Mouse (Mus musculus) inflammation-experienced regulatory T-cells, adult 6 months (primary cell): ENCODE data around the gene Gm13285. TPM values are rescaled to one million over a fixed set of nuclear protein-coding genes. Genes with fewer than 3 reads are reported as not detected.
"Not testable (repeated sequence)": the region's sequence is repeated elsewhere in the genome, so short reads cannot be mapped to it uniquely, and the experiment has no call there.

Source experiments
- ATAC-seq: one replicate; pipeline ENCODE4 v1.8.0; 2017
- polyA plus RNA-seq, 3 experiments: library from polyadenylated mRNA; unstranded; fragments of 100-300 nt; shearing (Covaris generic); gene quantifications; one replicate each; pipeline ENCODE4 v1.2.1; 2017

Gene Gm13285
- polyA plus RNA-seq, 3 experiments from 2014 or later = 0.39 to 1.6 TPM; not detected in 1

DNA sequence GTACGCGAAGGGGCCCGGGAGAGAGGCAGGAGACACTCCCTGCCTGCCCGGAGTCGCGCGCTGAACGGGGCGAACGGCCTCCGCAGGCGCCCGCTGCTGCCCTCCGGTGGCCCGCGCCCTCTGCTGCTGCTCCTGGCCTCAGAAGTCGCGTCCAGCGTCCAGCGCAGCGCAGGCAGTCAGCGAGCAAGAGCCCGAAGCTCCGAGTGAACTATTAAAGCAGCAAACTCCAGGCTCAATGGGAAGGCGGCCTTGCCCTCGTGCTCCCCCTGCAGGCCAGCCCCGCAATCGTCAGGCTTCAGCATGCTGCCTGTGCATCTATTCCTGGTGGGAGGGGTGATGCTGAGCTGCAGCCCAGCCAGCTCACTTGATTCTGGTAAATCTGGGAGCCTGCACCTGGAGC is 2.4 kb upstream of the Gm13285 start, which contains the start of gene Gm13279:
Gene Gm13279, plus strand, starts transcription at position 301 of the 400 bp plus-strand sequence.
- not testable (repeated sequence) for ATAC-seq

DNA sequence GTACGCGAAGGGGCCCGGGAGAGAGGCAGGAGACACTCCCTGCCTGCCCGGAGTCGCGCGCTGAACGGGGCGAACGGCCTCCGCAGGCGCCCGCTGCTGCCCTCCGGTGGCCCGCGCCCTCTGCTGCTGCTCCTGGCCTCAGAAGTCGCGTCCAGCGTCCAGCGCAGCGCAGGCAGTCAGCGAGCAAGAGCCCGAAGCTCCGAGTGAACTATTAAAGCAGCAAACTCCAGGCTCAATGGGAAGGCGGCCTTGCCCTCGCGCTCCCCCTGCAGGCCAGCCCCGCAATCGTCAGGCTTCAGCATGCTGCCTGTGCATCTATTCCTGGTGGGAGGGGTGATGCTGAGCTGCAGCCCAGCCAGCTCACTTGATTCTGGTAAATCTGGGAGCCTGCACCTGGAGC is 3.5 kb downstream of the Gm13285 start, which contains the start of gene Gm13287:
Gene Gm13287, plus strand, starts transcription at position 301 of the 400 bp plus-strand sequence.
- not testable (repeated sequence) for ATAC-seq

DNA sequence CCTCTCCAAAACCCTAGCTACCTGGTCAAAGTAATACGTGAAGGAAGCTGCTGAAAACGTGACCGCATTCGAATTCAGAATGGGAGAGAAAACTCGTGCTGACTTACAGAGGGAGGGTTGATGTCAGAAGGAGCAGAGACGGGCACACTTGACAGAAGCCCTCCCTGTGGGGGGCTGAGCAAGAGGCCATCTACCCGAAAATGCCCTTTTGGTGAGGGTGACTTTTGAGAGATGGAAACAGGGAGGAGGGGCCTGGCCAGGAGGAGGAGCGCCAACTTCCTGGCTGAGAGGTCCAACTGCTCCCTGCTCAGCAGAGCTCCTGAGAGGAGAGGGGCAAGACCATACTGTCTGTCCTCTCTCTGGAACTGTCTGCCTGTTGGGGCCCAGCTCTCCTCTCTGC is 5.8 kb downstream of the Gm13285 start, which contains the start of gene Gm13288:
Gene Gm13288, plus strand, starts transcription at position 301 of the 400 bp plus-strand sequence.
- ATAC-seq = not testable (repeated sequence)

DNA sequence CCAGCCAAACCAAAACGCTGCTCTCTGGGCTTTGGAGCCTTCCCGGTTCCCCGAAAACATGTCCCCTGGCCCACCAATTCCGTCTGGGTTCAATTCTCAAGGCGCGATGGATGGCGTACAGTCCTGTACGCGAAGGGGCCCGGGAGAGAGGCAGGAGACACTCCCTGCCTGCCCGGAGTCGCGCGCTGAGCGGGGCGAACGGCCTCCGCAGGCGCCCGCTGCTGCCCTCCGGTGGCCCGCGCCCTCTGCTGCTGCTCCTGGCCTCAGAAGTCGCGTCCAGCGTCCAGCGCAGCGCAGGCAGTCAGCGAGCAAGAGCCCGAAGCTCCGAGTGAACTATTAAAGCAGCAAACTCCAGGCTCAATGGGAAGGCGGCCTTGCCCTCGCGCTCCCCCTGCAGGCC is 6.3 kb downstream of the Gm13285 start:
- not testable (repeated sequence) for ATAC-seq

DNA sequence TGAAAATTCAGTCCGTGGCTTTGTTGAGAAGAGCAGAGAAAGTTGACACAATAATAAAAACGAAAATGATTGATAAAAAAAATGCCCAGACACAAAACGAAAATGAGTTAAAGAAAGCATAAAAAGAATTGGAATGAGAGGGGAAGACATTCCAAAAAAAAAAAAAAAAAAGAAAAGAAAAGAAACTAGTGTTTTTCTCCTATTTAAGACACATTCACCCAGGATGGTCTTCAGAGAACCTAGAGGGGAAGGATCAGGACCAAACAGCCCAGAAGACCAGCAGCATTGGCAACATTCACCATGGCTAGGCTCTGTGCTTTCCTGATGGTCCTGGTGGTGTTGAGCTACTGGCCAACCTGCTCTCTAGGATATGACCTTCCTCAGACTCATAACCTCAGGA is 16.5 kb downstream of the Gm13285 start, which contains the start of gene Ifna7:
Gene Ifna7, plus strand, starts transcription at position 301 of the 400 bp plus-strand sequence.
- no peak for ATAC-seq

DNA sequence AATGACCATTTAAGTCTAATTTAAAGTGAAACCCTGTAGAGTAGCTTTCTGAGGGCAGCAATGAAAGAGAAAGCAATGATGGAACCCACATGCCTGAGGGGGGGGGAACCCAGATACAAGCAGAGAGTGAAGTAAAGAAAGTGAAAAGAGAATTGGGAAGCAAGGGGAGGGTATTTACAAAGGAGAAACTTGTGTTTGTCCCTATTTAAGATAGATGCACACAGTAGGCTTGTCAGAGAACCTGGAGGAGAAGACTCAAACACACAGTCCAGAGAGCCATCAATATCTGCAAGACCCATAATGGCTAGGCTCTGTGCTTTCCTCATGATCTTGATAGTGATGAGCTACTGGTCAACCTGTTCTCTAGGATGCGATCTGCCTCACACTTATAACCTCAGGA is 20.2 kb downstream of the Gm13285 start, which contains the start of gene Ifna11:
Gene Ifna11, plus strand, starts transcription at position 301 of the 400 bp plus-strand sequence.
- no peak for ATAC-seq

DNA sequence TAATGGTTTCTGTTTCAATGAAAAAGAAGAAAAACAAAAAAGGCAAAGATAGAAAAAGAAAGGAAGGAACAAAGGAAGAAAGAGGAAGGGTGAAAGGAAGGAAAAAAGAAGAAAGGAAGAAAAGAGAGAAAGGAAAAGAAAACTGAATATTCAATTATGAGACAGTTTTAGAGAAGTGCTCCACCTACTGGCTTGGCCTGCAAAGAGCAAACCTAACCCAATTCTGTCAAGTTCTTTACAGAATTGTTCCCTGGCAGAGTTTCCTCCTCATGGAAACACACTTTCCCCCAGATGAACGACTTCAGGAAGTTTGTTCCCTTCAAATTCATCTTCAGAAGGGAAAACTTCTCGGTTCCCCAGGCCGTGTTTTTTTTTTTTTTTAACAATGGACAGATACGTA is 23.5 kb downstream of the Gm13285 start:
- peak; percentile 49 for ATAC-seq

DNA sequence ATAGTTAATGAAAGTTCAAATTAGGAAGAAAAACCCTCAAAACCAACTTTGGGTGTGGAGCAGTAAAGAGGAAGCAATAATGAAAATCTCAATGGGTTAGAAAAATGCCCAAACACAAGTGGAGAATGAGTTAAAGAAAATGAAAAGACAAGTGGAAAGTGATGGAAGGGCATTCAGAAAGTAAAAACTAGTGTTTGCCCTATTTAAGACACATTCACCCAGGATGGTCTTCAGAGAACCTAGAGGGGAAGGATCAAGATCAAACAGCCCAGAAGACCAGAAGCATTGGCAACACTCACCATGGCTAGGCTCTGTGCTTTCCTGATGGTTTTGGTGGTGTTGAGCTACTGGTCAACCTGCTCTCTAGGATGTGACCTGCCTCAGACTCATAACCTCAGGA is 27.7 kb downstream of the Gm13285 start, which contains the start of gene Ifna6:
Gene Ifna6, plus strand, starts transcription at position 301 of the 400 bp plus-strand sequence.
- not testable (repeated sequence) for ATAC-seq

DNA sequence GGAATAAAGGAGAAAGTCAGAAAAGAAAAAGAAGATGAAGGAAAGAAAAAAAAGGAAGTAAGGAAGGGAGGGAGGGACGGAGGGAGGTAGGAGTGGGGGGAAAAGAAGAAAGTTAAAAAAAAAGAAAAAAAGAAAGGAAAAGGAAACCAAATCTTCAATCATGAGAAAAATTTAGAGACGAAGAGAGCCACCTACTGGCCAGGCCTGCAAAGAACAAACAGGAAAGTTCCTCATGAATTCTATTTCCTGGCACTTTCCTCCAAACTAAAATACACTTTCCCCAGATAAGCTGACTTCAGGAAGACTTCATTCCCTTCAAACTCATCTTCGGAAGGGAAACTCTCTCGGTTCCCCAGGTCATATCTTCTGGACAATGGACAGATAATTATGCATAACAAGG is 31.1 kb downstream of the Gm13285 start:
- peak; percentile 63 for ATAC-seq

DNA sequence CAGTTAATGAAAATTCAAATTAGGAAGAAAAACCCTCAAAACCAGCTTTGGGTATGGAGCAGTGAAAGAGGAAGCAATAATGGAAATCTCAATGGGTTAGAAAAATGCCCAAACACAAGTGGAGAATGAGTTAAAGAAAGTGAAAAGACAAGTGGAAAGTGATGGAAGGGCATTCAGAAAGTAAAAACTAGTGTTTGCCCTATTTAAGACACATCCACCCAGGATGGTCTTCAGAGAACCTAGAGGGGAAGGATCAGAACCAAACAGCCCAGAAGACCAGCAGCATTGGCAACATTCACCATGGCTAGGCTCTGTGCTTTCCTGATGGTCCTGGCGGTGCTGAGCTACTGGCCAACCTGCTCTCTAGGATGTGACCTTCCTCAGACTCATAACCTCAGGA is 35.8 kb downstream of the Gm13285 start, which contains the start of gene Ifna5:
Gene Ifna5, plus strand, starts transcription at position 301 of the 400 bp plus-strand sequence.
- not testable (repeated sequence) for ATAC-seq

DNA sequence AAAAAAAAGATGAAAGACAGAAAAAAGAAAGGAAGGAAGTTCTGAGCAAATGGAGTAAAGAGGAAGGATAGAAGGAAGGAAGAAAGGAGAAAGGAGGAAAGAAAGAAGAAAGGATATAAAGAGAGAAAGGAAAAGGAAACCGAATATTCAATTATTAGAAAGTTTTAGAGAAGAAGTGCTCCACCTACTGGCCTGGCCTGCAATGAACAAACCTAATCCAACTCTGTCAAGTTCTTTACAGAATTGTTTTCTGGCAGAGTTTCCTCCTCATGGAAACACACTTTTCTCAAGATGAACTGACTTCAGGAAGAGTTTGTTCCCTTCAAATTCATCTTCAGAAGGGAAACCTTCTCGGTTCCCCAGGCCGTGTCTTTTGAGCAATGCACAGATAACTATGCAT is 39.4 kb downstream of the Gm13285 start:
- ATAC-seq = peak; percentile 76

DNA sequence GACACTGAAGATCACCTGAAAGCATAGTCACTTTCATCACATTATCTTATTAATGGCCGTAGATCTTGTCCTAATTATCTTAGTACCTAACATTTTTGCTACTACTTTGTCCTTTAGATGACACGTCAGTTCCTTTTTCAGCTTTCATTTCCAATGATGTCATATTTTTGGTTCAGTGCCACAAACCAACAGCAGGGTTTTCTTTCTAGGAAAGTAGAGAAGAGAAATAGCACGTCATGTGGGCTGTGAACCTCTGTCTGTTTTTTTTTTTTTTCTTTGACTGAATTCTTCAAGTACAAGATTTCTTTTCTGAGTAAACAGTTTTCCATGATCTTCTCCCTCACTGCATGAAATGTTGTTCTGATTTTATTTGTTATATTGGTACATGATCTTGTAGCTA is 40.6 kb downstream of the Gm13285 start:
- no peak for ATAC-seq

DNA sequence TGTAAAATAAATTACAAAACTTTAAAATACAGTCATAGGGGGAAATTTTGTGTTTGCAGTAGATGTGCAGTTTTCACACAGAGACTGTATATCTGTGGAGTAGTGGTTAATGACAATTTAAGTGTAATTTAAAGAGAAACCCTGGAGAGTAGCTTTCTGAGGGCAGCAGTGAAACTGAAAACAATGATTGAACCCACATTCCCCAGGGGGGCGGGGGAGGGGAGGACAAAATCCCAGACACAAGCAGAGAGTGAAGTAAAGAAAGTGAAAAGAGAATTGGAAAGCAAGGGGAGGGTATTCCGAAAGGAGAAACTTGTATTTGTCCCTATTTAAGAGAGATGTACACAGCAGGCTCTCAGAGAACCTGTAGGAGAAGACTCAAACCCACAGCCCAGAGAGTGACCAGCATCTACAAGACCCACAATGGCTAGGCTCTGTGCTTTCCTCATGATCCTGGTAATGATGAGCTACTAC is 42.0 kb downstream of the Gm13285 start, which contains the start of gene Ifna4:
Gene Ifna4, plus strand, starts transcription at position 424 of the 474 bp plus-strand sequence.
- ATAC-seq = no peak

DNA sequence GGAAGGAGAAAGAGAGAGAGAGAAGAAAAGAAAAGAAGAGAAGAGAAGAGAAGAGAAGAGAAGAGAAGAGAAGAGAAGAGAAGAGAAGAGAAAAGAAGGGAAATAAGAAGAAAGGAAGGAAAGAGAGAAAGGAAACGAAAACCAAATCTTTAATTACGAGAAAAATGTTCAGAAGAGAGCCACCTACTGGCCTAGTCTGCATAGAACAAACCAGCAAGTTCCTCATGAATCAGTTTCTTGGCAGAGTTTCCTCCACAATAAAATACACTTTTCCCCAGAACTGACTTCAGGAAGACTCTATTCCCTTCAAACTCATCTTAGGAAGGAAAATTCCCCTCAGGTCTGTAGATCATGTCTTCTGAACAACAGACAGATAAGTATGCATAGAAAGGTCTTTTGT is 45.9 kb downstream of the Gm13285 start:
- ATAC-seq = peak; percentile 52

DNA sequence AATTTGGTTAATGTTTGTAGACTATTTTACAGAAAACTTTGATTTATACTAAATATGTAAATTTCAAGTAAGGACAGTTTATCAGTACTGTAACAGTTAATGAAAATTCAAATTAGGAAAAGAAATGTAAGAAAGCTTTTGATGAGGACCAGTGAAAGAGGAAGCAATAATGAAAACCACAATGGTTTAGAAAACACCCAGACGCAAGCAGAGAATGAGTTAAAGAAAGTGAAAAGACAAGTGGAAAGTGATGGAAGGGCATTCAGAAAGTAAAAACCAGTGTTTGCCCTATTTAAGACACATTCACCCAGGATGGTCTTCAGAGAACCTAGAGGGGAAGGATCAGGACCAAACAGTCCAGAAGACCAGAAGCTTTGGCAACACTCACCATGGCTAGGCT is 50.2 kb downstream of the Gm13285 start, which contains the start of gene Ifna1:
Gene Ifna1, plus strand, starts transcription at position 390 of the 400 bp plus-strand sequence.
- ATAC-seq = no peak

Other genes with a start within 250 kb of the Gm13285 start
- gene Ifna15, start 241.4 kb upstream of the Gm13285 start, polyA plus RNA-seq = not detected
- gene Ifna14, start 227.9 kb upstream of the Gm13285 start, polyA plus RNA-seq = not detected
- gene Ifna9, start 207.3 kb upstream of the Gm13285 start, polyA plus RNA-seq = not detected
- gene Ifna12, start 196.3 kb upstream of the Gm13285 start, polyA plus RNA-seq = not detected
- not detected for gene C87499, start 165.3 kb upstream of the Gm13285 start, polyA plus RNA-seq
- not detected for gene Ifna13, start 155.2 kb upstream of the Gm13285 start, polyA plus RNA-seq
- gene Ifna16, start 122.7 kb upstream of the Gm13285 start, polyA plus RNA-seq = not detected
- not detected for gene Ifna2, start 115.8 kb upstream of the Gm13285 start, polyA plus RNA-seq
- gene Ifnab, start 108.3 kb upstream of the Gm13285 start, polyA plus RNA-seq = not detected
- gene Gm26566, start 77.9 kb upstream of the Gm13285 start, polyA plus RNA-seq = not detected
- 10 to 100 TPM; 34.2 to 37.3 (median 35.5) TPM for gene Klhl9, start 77.2 kb upstream of the Gm13285 start, polyA plus RNA-seq
- gene Gm13271, start 44.8 kb upstream of the Gm13285 start, polyA plus RNA-seq = not detected
- not detected for gene Gm13283, start 39.5 kb upstream of the Gm13285 start, polyA plus RNA-seq
- gene Gm13290, start 25.8 kb upstream of the Gm13285 start, polyA plus RNA-seq = not detected
- gene Gm13289, start 22.7 kb upstream of the Gm13285 start, polyA plus RNA-seq = not detected
- gene Gm13272, start 19.8 kb upstream of the Gm13285 start, polyA plus RNA-seq = not detected
- under 1 TPM in 1 of 3 experiments, not detected in 2; 0.58 TPM for gene Ifnz, start 17.5 kb upstream of the Gm13285 start, polyA plus RNA-seq
- gene Gm13276, start 14.0 kb upstream of the Gm13285 start, polyA plus RNA-seq = not detected
- gene Gm13277, start 11.0 kb upstream of the Gm13285 start, polyA plus RNA-seq = not detected
- not detected for gene Gm13278, start 8.1 kb upstream of the Gm13285 start, polyA plus RNA-seq
- gene Gm13275, start 5.2 kb upstream of the Gm13285 start, polyA plus RNA-seq = not detected
- not detected for gene Gm13279, start 2.3 kb upstream of the Gm13285 start, polyA plus RNA-seq
- gene Gm13287, start 3.6 kb downstream of the Gm13285 start, polyA plus RNA-seq = not detected
- not detected for gene Gm13288, start 5.9 kb downstream of the Gm13285 start, polyA plus RNA-seq
- not detected for gene Ifna7, start 16.6 kb downstream of the Gm13285 start, polyA plus RNA-seq
- not detected for gene Ifna11, start 20.3 kb downstream of the Gm13285 start, polyA plus RNA-seq
- gene Ifna6, start 27.8 kb downstream of the Gm13285 start, polyA plus RNA-seq = not detected
- gene Ifna5, start 35.9 kb downstream of the Gm13285 start, polyA plus RNA-seq = not detected
- gene Ifna4, start 42.2 kb downstream of the Gm13285 start, polyA plus RNA-seq = under 1 TPM in 1 of 3 experiments, not detected in 2; 0.63 TPM
- not detected for gene Ifna1, start 50.4 kb downstream of the Gm13285 start, polyA plus RNA-seq
- gene Ifne, start 80.5 kb downstream of the Gm13285 start, polyA plus RNA-seq = not detected